Mouse (Mus musculus): ENCODE measurements around the gene Slc25a18. TPM values are rescaled to one million over a fixed set of nuclear protein-coding genes. Genes with fewer than 3 reads are reported as not detected.
"Not testable (repeated sequence)": the region's sequence is repeated elsewhere in the genome, so short reads cannot be mapped to it uniquely, and the experiment has no call there.

The Slc25a18 gene
- polyA plus RNA-seq, 1 experiment from 2014 or later, result 0.21 TPM

- no peak overlapping the region for H3K4me3 ChIP-seq (ENCODE audit: low read depth, low read length)
- no peaks in the 10 kb centered on the region for H3K4me1 ChIP-seq (ENCODE audit: control insufficient read depth, insufficient read depth, low read length)
- no peaks in the 10 kb centered on the region for H3K27me3 ChIP-seq (ENCODE audit: control insufficient read depth, insufficient read depth, low read length)
- WGBS, result 86% methylated on average over 7 of the region's 7 CpGs
- ATAC-seq (replicated peaks; ENCODE audit: insufficient number of reproducible peaks, low FRiP score, low TSS enrichment, low read depth) (no peak), DNase-seq (ENCODE audit: low spot score) (no peak)
- H3K27ac ChIP-seq (replicated peaks; ENCODE audit: low read depth, low read length), result no peak overlapping the region
- peaks cover 9% of the 10 kb centered on the region for H3K36me3 ChIP-seq (replicated peaks; ENCODE audit: control insufficient read depth, insufficient read depth, low read depth, low read length)
- no peak overlapping the region for H3K4me2 ChIP-seq (ENCODE audit: low read depth, low read length)
- H3K9ac ChIP-seq (replicated peaks; ENCODE audit: low read length), result no peak overlapping the region
- H3K9me3 ChIP-seq (replicated peaks; ENCODE audit: control insufficient read depth, low read length), result no peaks in the 10 kb centered on the region
These were observed 24.6 kb downstream of the Slc25a18 start for GRCm38 (mm10) chr6:120798019-120798418.

GRCm38 (mm10) chr6:120798905-120799304, 25.5 kb downstream of the Slc25a18 start:
- no peak overlapping the region for H3K4me2 ChIP-seq (ENCODE audit: low read depth, low read length)
- DNase-seq (ENCODE audit: low spot score), result no peak
- no peaks in the 10 kb centered on the region for H3K27me3 ChIP-seq (ENCODE audit: control insufficient read depth, insufficient read depth, low read length)
- no peak overlapping the region for H3K27ac ChIP-seq (replicated peaks; ENCODE audit: low read depth, low read length)
- H3K4me3 ChIP-seq (ENCODE audit: low read depth, low read length), result no peak overlapping the region
- 89% methylated on average over 4 of the region's 4 CpGs for WGBS
- no peaks in the 10 kb centered on the region for H3K4me1 ChIP-seq (ENCODE audit: control insufficient read depth, insufficient read depth, low read length)
- H3K9ac ChIP-seq (replicated peaks; ENCODE audit: low read length), result no peak overlapping the region
- no peak for ATAC-seq (replicated peaks; ENCODE audit: insufficient number of reproducible peaks, low FRiP score, low TSS enrichment, low read depth)
- no peaks in the 10 kb centered on the region for H3K9me3 ChIP-seq (replicated peaks; ENCODE audit: control insufficient read depth, low read length)
- H3K36me3 ChIP-seq (replicated peaks; ENCODE audit: control insufficient read depth, insufficient read depth, low read depth, low read length), result peaks cover 9% of the 10 kb centered on the region

- no peaks in the 10 kb centered on the region for H3K27me3 ChIP-seq (ENCODE audit: control insufficient read depth, insufficient read depth, low read length)
- H3K4me2 ChIP-seq (ENCODE audit: low read depth, low read length), result no peak overlapping the region
- H3K27ac ChIP-seq (replicated peaks; ENCODE audit: low read depth, low read length), result no peak overlapping the region
- 88% methylated on average over 4 of the region's 4 CpGs for WGBS
- H3K9ac ChIP-seq (replicated peaks; ENCODE audit: low read length), result no peak overlapping the region
- peaks cover 9% of the 10 kb centered on the region for H3K36me3 ChIP-seq (replicated peaks; ENCODE audit: control insufficient read depth, insufficient read depth, low read depth, low read length)
- ATAC-seq (replicated peaks; ENCODE audit: insufficient number of reproducible peaks, low FRiP score, low TSS enrichment, low read depth) (no peak; the same call in 1 of the 2 replicates), DNase-seq (ENCODE audit: low spot score) (no peak)
- H3K4me3 ChIP-seq (ENCODE audit: low read depth, low read length), result no peak overlapping the region
- H3K9me3 ChIP-seq (replicated peaks; ENCODE audit: control insufficient read depth, low read length), result no peaks in the 10 kb centered on the region
- no peaks in the 10 kb centered on the region for H3K4me1 ChIP-seq (ENCODE audit: control insufficient read depth, insufficient read depth, low read length)
These were observed 26.2 kb downstream of the Slc25a18 start for GRCm38 (mm10) chr6:120799581-120800041.

- DNase-seq (ENCODE audit: low spot score), result no peak
- WGBS, result 89% methylated on average over 5 of the region's 5 CpGs
- no peaks in the 10 kb centered on the region for H3K27me3 ChIP-seq (ENCODE audit: control insufficient read depth, insufficient read depth, low read length)
- H3K27ac ChIP-seq (replicated peaks; ENCODE audit: low read depth, low read length), result no peak overlapping the region
- H3K9me3 ChIP-seq (replicated peaks; ENCODE audit: control insufficient read depth, low read length), result no peaks in the 10 kb centered on the region
- no peak overlapping the region for H3K4me2 ChIP-seq (ENCODE audit: low read depth, low read length)
- H3K9ac ChIP-seq (replicated peaks; ENCODE audit: low read length), result no peak overlapping the region
- H3K4me1 ChIP-seq (ENCODE audit: control insufficient read depth, insufficient read depth, low read length), result no peaks in the 10 kb centered on the region
- no peak overlapping the region for H3K4me3 ChIP-seq (ENCODE audit: low read depth, low read length)
- ATAC-seq (replicated peaks; ENCODE audit: insufficient number of reproducible peaks, low FRiP score, low TSS enrichment, low read depth), result no peak
- H3K36me3 ChIP-seq (replicated peaks; ENCODE audit: control insufficient read depth, insufficient read depth, low read depth, low read length), result peaks cover 12% of the 10 kb centered on the region
These were observed 33.8 kb downstream of the Slc25a18 start for GRCm38 (mm10) chr6:120806999-120807737.

GRCm38 (mm10) chr6:120807738-120808081, 34.3 kb downstream of the Slc25a18 start:
- Histone ChIP-seq H3K4me1 (ENCODE audit: control insufficient read depth, insufficient read depth, low read length) (no peaks in the 10 kb centered on the region), H3K9ac (replicated peaks; ENCODE audit: low read length) (no peak overlapping the region), H3K27me3 (ENCODE audit: control insufficient read depth, insufficient read depth, low read length) (no peaks in the 10 kb centered on the region), H3K36me3 (replicated peaks; ENCODE audit: control insufficient read depth, insufficient read depth, low read depth, low read length) (peaks cover 11% of the 10 kb centered on the region), H3K4me3 (ENCODE audit: low read depth, low read length) (no peak overlapping the region), H3K4me2 (ENCODE audit: low read depth, low read length) (no peak overlapping the region), H3K9me3 (replicated peaks; ENCODE audit: control insufficient read depth, low read length) (no peaks in the 10 kb centered on the region), H3K27ac (replicated peaks; ENCODE audit: low read depth, low read length) (no peak overlapping the region)
- DNase-seq (ENCODE audit: low spot score) (no peak), ATAC-seq (replicated peaks; ENCODE audit: insufficient number of reproducible peaks, low FRiP score, low TSS enrichment, low read depth) (no peak)
- WGBS, result 94% methylated on average over 4 of the region's 4 CpGs

GRCm38 (mm10) chr6:120811999-120812398, 38.6 kb downstream of the Slc25a18 start:
- not testable (repeated sequence) for H3K4me3 ChIP-seq (ENCODE audit: low read depth, low read length); H3K27me3 ChIP-seq (ENCODE audit: control insufficient read depth, insufficient read depth, low read length); H3K4me2 ChIP-seq (ENCODE audit: low read depth, low read length); H3K36me3 ChIP-seq (replicated peaks; ENCODE audit: control insufficient read depth, insufficient read depth, low read depth, low read length); H3K27ac ChIP-seq (replicated peaks; ENCODE audit: low read depth, low read length); H3K9ac ChIP-seq (replicated peaks; ENCODE audit: low read length); H3K9me3 ChIP-seq (replicated peaks; ENCODE audit: control insufficient read depth, low read length); ATAC-seq (replicated peaks; ENCODE audit: insufficient number of reproducible peaks, low FRiP score, low TSS enrichment, low read depth); H3K4me1 ChIP-seq (ENCODE audit: control insufficient read depth, insufficient read depth, low read length); DNase-seq (ENCODE audit: low spot score)
- 98% methylated on average over 6 of the region's 10 CpGs for WGBS

GRCm38 (mm10) chr6:120819294-120819693, 45.9 kb downstream of the Slc25a18 start:
- H3K4me2 ChIP-seq (ENCODE audit: low read depth, low read length), result no peak overlapping the region

GRCm38 (mm10) chr6:120820144-120820543, 46.8 kb downstream of the Slc25a18 start:
- no peak for DNase-seq (ENCODE audit: low spot score)
- Histone ChIP-seq H3K27me3 (ENCODE audit: control insufficient read depth, insufficient read depth, low read length) (no peaks in the 10 kb centered on the region), H3K36me3 (replicated peaks; ENCODE audit: control insufficient read depth, insufficient read depth, low read depth, low read length) (peaks cover 10% of the 10 kb centered on the region), H3K4me3 (ENCODE audit: low read depth, low read length) (no peak overlapping the region), H3K4me2 (ENCODE audit: low read depth, low read length) (no peak overlapping the region), H3K4me1 (ENCODE audit: control insufficient read depth, insufficient read depth, low read length) (no peaks in the 10 kb centered on the region), H3K27ac (replicated peaks; ENCODE audit: low read depth, low read length) (no peak overlapping the region), H3K9ac (replicated peaks; ENCODE audit: low read length) (no peak overlapping the region), H3K9me3 (replicated peaks; ENCODE audit: control insufficient read depth, low read length) (no peaks in the 10 kb centered on the region)
- ATAC-seq (replicated peaks; ENCODE audit: insufficient number of reproducible peaks, low FRiP score, low TSS enrichment, low read depth), result no peak
- WGBS, result 88% methylated on average over 5 of the region's 5 CpGs

More at GRCm38 (mm10) chr6:120819294-120819693, 45.9 kb downstream of the Slc25a18 start:
- no peak overlapping the region for H3K9ac ChIP-seq (replicated peaks; ENCODE audit: low read length)
- no peaks in the 10 kb centered on the region for H3K27me3 ChIP-seq (ENCODE audit: control insufficient read depth, insufficient read depth, low read length)
- H3K4me3 ChIP-seq (ENCODE audit: low read depth, low read length), result no peak overlapping the region
- H3K27ac ChIP-seq (replicated peaks; ENCODE audit: low read depth, low read length), result no peak overlapping the region
- no peaks in the 10 kb centered on the region for H3K9me3 ChIP-seq (replicated peaks; ENCODE audit: control insufficient read depth, low read length)
- peaks cover 10% of the 10 kb centered on the region for H3K36me3 ChIP-seq (replicated peaks; ENCODE audit: control insufficient read depth, insufficient read depth, low read depth, low read length)
- WGBS, result 97% methylated on average over 2 of the region's 2 CpGs
- no peaks in the 10 kb centered on the region for H3K4me1 ChIP-seq (ENCODE audit: control insufficient read depth, insufficient read depth, low read length)
- no peak for ATAC-seq (replicated peaks; ENCODE audit: insufficient number of reproducible peaks, low FRiP score, low TSS enrichment, low read depth)
- DNase-seq (ENCODE audit: low spot score), result no peak
